Mouse (Mus musculus) embryonic fibroblast, embryonic 13.5 days (primary cell): Measurements from ENCODE around the gene Synpr.

ENCODE experiments used
- CTCF ChIP-seq: IDR thresholded peaks from 2 replicates; pipeline ENCODE4 v1.5.1; 2011; ENCODE audit warnings: mild to moderate bottlenecking, control low read depth, low read length, moderate library complexity, borderline replicate concordance; ENCODE audit not compliant: insufficient read depth
- POLR2A ChIP-seq: IDR thresholded peaks from 2 replicates; pipeline ENCODE4 v1.6.1; 2011; ENCODE audit warnings: low read depth, mild to moderate bottlenecking, control low read depth, low read length, moderate library complexity

GRCm38 (mm10) chr14:13285341-13286130, 956 bp downstream of the Synpr start:
- no peak for TF ChIP-seq CTCF
- no peak for TF ChIP-seq POLR2A
